Mouse (Mus musculus): ENCODE measurements around the gene Vmn1r211. TPM values are rescaled to one million over a fixed set of nuclear protein-coding genes. Genes with fewer than 3 reads are reported as not detected.
"Not testable (repeated sequence)": the region's sequence is repeated elsewhere in the genome, so short reads cannot be mapped to it uniquely, and the experiment has no call there.

The Vmn1r211 gene
- not detected in 2 replicates for polyA plus RNA-seq (2014; fragmentation: Nextera tagmentation; extraction: Ambion mirVana)

DNA sequence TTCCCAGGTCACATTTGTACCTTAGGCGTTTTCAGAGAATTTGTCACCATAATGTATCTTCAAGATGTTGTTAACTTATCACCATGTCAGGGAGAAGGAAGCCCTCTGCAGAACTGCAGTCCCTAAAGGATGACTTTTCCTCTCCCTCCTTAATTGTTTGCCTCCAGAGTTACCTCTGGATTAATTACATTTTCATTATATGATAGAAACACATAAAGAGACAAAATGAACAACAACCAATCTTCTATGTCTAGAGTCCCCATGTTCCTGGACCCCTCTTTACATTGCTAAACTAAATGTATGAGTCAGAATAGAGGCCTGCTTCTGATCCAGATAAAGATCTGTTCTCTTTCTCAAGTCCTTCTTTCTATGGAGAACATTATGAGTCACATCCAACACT, at the start of gene Vmn1r211:
Gene Vmn1r211, minus strand, starts transcription at position 101 of the 400 bp plus-strand sequence.
- Histone ChIP-seq H3K4me3 (ENCODE audit: low read length) (no peak within 1 kb of the TSS), H3K4me1 (ENCODE audit: control insufficient read depth, insufficient read depth, low read length) (no peaks in the 10 kb centered on the region), H3K9ac (ENCODE audit: low read depth, low read length) (no peak within 1 kb of the TSS), H3K27me3 (ENCODE audit: control insufficient read depth, insufficient read depth, low read length) (no peaks in the 10 kb centered on the region), H3K27ac (ENCODE audit: low read depth, low read length) (no peak within 1 kb of the TSS), H3K9me3 (ENCODE audit: control insufficient read depth, low read length) (no peaks in the 10 kb centered on the region), H3K36me3 (ENCODE audit: control insufficient read depth, insufficient read depth, low read length) (no peaks in the 10 kb centered on the region), H3K4me2 (replicated peaks; ENCODE audit: low read depth, low read length) (no peak within 1 kb of the TSS)
- WGBS, result 67% methylated on average over 1 of the region's 1 CpGs
- ATAC-seq (ENCODE audit: low FRiP score, low TSS enrichment), result no peak

DNA sequence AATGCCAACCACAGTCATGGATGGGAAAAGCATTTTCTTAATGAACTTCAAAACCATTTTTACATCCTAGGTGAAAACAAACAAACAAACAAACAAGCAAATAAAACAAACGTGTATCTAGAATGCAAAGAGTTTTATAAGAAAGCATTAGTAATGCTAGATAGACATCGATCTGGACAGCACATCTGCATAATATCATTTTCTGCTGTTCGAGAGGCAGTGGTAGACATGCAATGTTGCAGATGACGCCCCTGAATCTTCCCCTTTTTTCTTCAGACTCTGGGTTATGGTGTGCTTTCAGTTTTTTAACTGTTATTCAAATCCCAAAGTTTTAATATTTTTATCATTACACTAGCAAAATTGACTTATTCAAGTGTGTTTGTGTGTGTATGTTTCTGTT, 26.7 kb upstream of the Vmn1r211 start, which contains the start of gene Vmn1r212:
Gene Vmn1r212, minus strand, starts transcription at position 101 of the 400 bp plus-strand sequence.
- Histone ChIP-seq H3K4me1 (ENCODE audit: control insufficient read depth, insufficient read depth, low read length) (no peaks in the 10 kb centered on the region), H3K4me3 (ENCODE audit: low read length) (no peak within 1 kb of the TSS), H3K27ac (ENCODE audit: low read depth, low read length) (no peak within 1 kb of the TSS), H3K9me3 (ENCODE audit: control insufficient read depth, low read length) (no peaks in the 10 kb centered on the region), H3K9ac (ENCODE audit: low read depth, low read length) (no peak within 1 kb of the TSS), H3K36me3 (ENCODE audit: control insufficient read depth, insufficient read depth, low read length) (no peaks in the 10 kb centered on the region), H3K27me3 (ENCODE audit: control insufficient read depth, insufficient read depth, low read length) (no peaks in the 10 kb centered on the region), H3K4me2 (replicated peaks; ENCODE audit: low read depth, low read length) (no peak within 1 kb of the TSS)
- 82% methylated on average over 4 of the region's 4 CpGs for WGBS
- no peak for ATAC-seq (ENCODE audit: low FRiP score, low TSS enrichment)

- H3K4me2 ChIP-seq (replicated peaks; ENCODE audit: low read depth, low read length), result no peak overlapping the region
- no peak overlapping the region for H3K4me3 ChIP-seq (ENCODE audit: low read length)
- no peaks in the 10 kb centered on the region for H3K36me3 ChIP-seq (ENCODE audit: control insufficient read depth, insufficient read depth, low read length)
- H3K27me3 ChIP-seq (ENCODE audit: control insufficient read depth, insufficient read depth, low read length), result no peaks in the 10 kb centered on the region
- no peak for ATAC-seq (ENCODE audit: low FRiP score, low TSS enrichment)
- H3K27ac ChIP-seq (ENCODE audit: low read depth, low read length), result no peak overlapping the region
- H3K4me1 ChIP-seq (ENCODE audit: control insufficient read depth, insufficient read depth, low read length), result no peaks in the 10 kb centered on the region
- H3K9me3 ChIP-seq (ENCODE audit: control insufficient read depth, low read length), result no peaks in the 10 kb centered on the region
- WGBS, result 93% methylated on average over 1 of the region's 1 CpGs
- H3K9ac ChIP-seq (ENCODE audit: low read depth, low read length), result no peak overlapping the region
Observed at GRCm38 (mm10) chr13:22879257-22879656, 21.9 kb upstream of the Vmn1r211 start.

DNA sequence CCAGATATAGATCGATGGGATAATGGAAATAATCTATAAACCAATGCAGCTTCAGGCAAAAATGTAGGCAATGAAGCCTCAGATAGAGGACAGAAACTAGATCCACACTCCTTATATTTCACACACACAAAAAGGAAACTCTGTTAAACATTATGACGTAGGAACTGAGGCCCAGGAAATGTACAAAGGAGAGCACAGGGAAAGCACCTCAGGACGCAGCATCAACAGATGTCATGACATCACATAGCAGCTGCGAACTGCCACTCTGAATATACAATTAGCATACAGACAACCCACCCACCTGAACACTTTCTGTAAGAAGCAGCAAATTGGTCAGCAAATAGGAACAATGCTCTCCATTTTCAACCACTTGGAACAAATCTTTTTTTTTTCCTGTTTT, 2.6 kb downstream of the Vmn1r211 start:
- ATAC-seq (ENCODE audit: low FRiP score, low TSS enrichment), result no peak
- no peaks in the 10 kb centered on the region for H3K36me3 ChIP-seq (ENCODE audit: control insufficient read depth, insufficient read depth, low read length)
- H3K27me3 ChIP-seq (ENCODE audit: control insufficient read depth, insufficient read depth, low read length), result no peaks in the 10 kb centered on the region
- H3K4me3 ChIP-seq (ENCODE audit: low read length), result no peak overlapping the region
- no peaks in the 10 kb centered on the region for H3K9me3 ChIP-seq (ENCODE audit: control insufficient read depth, low read length)
- no peak overlapping the region for H3K27ac ChIP-seq (ENCODE audit: low read depth, low read length)
- no peak overlapping the region for H3K4me2 ChIP-seq (replicated peaks; ENCODE audit: low read depth, low read length)
- whole genome bisulfite sequencing, result 73% methylated on average over 4 of the region's 4 CpGs
- H3K9ac ChIP-seq (ENCODE audit: low read depth, low read length), result no peak overlapping the region
- no peaks in the 10 kb centered on the region for H3K4me1 ChIP-seq (ENCODE audit: control insufficient read depth, insufficient read depth, low read length)

- ATAC-seq (ENCODE audit: low FRiP score, low TSS enrichment), result no peak
- Histone ChIP-seq H3K27ac (ENCODE audit: low read depth, low read length) (no peak overlapping the region), H3K4me2 (replicated peaks; ENCODE audit: low read depth, low read length) (no peak overlapping the region), H3K4me3 (ENCODE audit: low read length) (no peak overlapping the region), H3K36me3 (ENCODE audit: control insufficient read depth, insufficient read depth, low read length) (no peaks in the 10 kb centered on the region), H3K9ac (ENCODE audit: low read depth, low read length) (no peak overlapping the region), H3K4me1 (ENCODE audit: control insufficient read depth, insufficient read depth, low read length) (no peaks in the 10 kb centered on the region), H3K27me3 (ENCODE audit: control insufficient read depth, insufficient read depth, low read length) (no peaks in the 10 kb centered on the region), H3K9me3 (ENCODE audit: control insufficient read depth, low read length) (no peaks in the 10 kb centered on the region)
- WGBS, result 95% methylated on average over 1 of the region's 1 CpGs
Observed at GRCm38 (mm10) chr13:22846798-22847197, 10.6 kb downstream of the Vmn1r211 start.

GRCm38 (mm10) chr13:22844304-22844703, 13.1 kb downstream of the Vmn1r211 start:
- H3K9me3 ChIP-seq (ENCODE audit: control insufficient read depth, low read length); H3K4me3 ChIP-seq (ENCODE audit: low read length); H3K4me2 ChIP-seq (replicated peaks; ENCODE audit: low read depth, low read length); ATAC-seq (ENCODE audit: low FRiP score, low TSS enrichment); H3K27ac ChIP-seq (ENCODE audit: low read depth, low read length); H3K9ac ChIP-seq (ENCODE audit: low read depth, low read length); H3K36me3 ChIP-seq (ENCODE audit: control insufficient read depth, insufficient read depth, low read length); H3K27me3 ChIP-seq (ENCODE audit: control insufficient read depth, insufficient read depth, low read length); H3K4me1 ChIP-seq (ENCODE audit: control insufficient read depth, insufficient read depth, low read length): not testable (repeated sequence)
- WGBS, result 65% methylated on average over 3 of the region's 3 CpGs

GRCm38 (mm10) chr13:22831248-22831647, 26.1 kb downstream of the Vmn1r211 start, which contains the start of gene Vmn1r210:
Vmn1r210 (minus strand) TSS chr13:22831348.
- H3K27ac ChIP-seq (ENCODE audit: low read depth, low read length), result no peak within 1 kb of the TSS
- no peak within 1 kb of the TSS for H3K4me3 ChIP-seq (ENCODE audit: low read length)
- ATAC-seq (ENCODE audit: low FRiP score, low TSS enrichment), result no peak
- H3K4me1 ChIP-seq (ENCODE audit: control insufficient read depth, insufficient read depth, low read length), result no peaks in the 10 kb centered on the region
- no peaks in the 10 kb centered on the region for H3K9me3 ChIP-seq (ENCODE audit: control insufficient read depth, low read length)
- WGBS, result 48% methylated on average over 4 of the region's 4 CpGs
- no peak within 1 kb of the TSS for H3K4me2 ChIP-seq (replicated peaks; ENCODE audit: low read depth, low read length)
- no peak within 1 kb of the TSS for H3K9ac ChIP-seq (ENCODE audit: low read depth, low read length)
- H3K27me3 ChIP-seq (ENCODE audit: control insufficient read depth, insufficient read depth, low read length), result no peaks in the 10 kb centered on the region
- H3K36me3 ChIP-seq (ENCODE audit: control insufficient read depth, insufficient read depth, low read length), result no peaks in the 10 kb centered on the region

- not testable (repeated sequence) for H3K27ac ChIP-seq (ENCODE audit: low read depth, low read length); H3K9ac ChIP-seq (ENCODE audit: low read depth, low read length); ATAC-seq (ENCODE audit: low FRiP score, low TSS enrichment); H3K27me3 ChIP-seq (ENCODE audit: control insufficient read depth, insufficient read depth, low read length); H3K4me3 ChIP-seq (ENCODE audit: low read length); H3K4me2 ChIP-seq (replicated peaks; ENCODE audit: low read depth, low read length); H3K4me1 ChIP-seq (ENCODE audit: control insufficient read depth, insufficient read depth, low read length); H3K36me3 ChIP-seq (ENCODE audit: control insufficient read depth, insufficient read depth, low read length); H3K9me3 ChIP-seq (ENCODE audit: control insufficient read depth, low read length)
- 39% methylated on average over 7 of the region's 7 CpGs for WGBS
Observed at GRCm38 (mm10) chr13:22829395-22829794, 28.0 kb downstream of the Vmn1r211 start.

DNA sequence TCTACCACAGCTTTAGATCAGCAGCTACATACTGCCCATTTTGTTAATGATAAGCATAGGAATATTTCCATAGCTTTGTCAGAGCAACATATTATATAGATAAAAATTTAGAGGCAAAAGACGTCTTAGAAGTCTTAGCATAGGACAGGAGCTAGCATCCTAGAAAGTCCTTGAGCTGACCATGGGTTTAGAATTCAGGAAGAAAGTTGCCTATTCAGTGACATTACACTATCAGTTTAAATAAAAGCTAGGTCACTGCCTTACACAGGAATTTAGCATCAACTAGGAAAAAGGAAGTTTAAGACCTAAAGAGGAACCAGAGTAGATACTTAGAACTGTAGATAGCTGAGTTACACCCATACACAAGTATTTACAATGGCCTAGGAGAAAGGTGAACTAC, 35.8 kb downstream of the Vmn1r211 start:
- not testable (repeated sequence) for H3K27ac ChIP-seq (ENCODE audit: low read depth, low read length)
- 90% methylated on average over 1 of the region's 1 CpGs for WGBS

More for the DNA sequence above, 35.8 kb downstream of the Vmn1r211 start:
- not testable (repeated sequence) for H3K4me1 ChIP-seq (ENCODE audit: control insufficient read depth, insufficient read depth, low read length); H3K27me3 ChIP-seq (ENCODE audit: control insufficient read depth, insufficient read depth, low read length); H3K36me3 ChIP-seq (ENCODE audit: control insufficient read depth, insufficient read depth, low read length); H3K4me2 ChIP-seq (replicated peaks; ENCODE audit: low read depth, low read length); H3K9ac ChIP-seq (ENCODE audit: low read depth, low read length); H3K9me3 ChIP-seq (ENCODE audit: control insufficient read depth, low read length); H3K4me3 ChIP-seq (ENCODE audit: low read length); ATAC-seq (ENCODE audit: low FRiP score, low TSS enrichment)

All from kidney, embryonic 14.5 days (tissue).